Mouse (Mus musculus) liver (tissue): ENCODE measurements around the gene Gm3029.
"Not testable (repeated sequence)": the region's sequence is repeated elsewhere in the genome, so short reads cannot be mapped to it uniquely, and the experiment has no call there.

Source experiments
- DNase-seq: peaks from one replicate; pipeline ENCODE4 v3.0.0-alpha.2; 2020; ENCODE audit warnings: mixed read lengths

The Gm3029 gene

GRCm38 (mm10) chr14:3931456-3931855, at the start of gene Gm3029:
Gene Gm3029 (plus strand): TSS chr14:3931756.
- not testable (repeated sequence) for DNase-seq

GRCm38 (mm10) chr14:3883872-3884271, 47.7 kb upstream of the Gm3029 start, which contains the start of gene Gm2916:
Gene Gm2916 (plus strand): TSS chr14:3884172.
- not testable (repeated sequence) for DNase-seq

- not testable (repeated sequence) for DNase-seq
Measured at GRCm38 (mm10) chr14:3963247-3963646, 31.7 kb downstream of the Gm3029 start, which contains the start of gene Gm3095. Gene Gm3095 (plus strand): TSS chr14:3963547.
